Comparison of ENCODE assay signal across 21 mouse cellular contexts in the genomic region with DNA sequence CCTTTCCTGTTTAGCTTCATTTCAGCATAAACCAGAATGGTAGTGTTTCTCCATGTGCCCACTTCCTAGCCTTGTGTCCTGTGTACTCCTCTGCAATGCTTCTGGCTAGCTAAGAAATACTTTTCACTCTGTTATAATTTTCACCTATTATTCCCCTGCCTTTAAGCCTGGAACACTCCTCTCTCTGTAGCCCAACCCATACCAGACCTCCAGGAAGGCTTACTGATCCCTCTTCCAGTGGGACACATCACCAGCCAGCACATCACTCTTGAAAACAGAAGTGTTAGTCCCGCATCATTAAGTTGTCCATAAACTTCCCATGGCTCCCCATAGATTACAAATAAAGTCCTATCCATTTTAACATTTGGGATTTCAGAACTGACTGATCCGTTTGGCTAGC.
"Had no signal": no experiment of that assay in that cellular context is flagged by ENCODE, and none has a peak within 500 bp of the region (broad histone marks: within the 10 kb centered on the region; RNA-seq: fewer than 3 reads in every experiment).

No protein-coding gene starts in this region.

- DNase-seq: cerebellum, adult 8-10 months; cerebellum, adult 9-10 months; cerebellum, adult 9-11 months; cerebellum, postnatal 25 days; embryo, embryonic 11 days; forebrain, postnatal 0 days; gastrocnemius, adult 2 months; gastrocnemius, postnatal 10 days; gastrocnemius, postnatal 14 days; gastrocnemius, postnatal 25 days; gastrocnemius, postnatal 36 days; heart, adult 11 months; heart, adult 18-20 months; heart, adult 2 months had no signal

- H3K4me3 ChIP-seq: embryonic facial prominence, embryonic 13.5 days; embryonic facial prominence, embryonic 15.5 days; erythroblast, embryonic 14.5 days; forebrain, embryonic 10.5 days; forebrain, embryonic 12.5 days; forebrain, embryonic 13.5 days; forebrain, embryonic 15.5 days; gastrocnemius, adult 2 months; heart, adult 2 months had no signal

- H3K4me1 ChIP-seq: forebrain, embryonic 10.5 days; forebrain, embryonic 12.5 days had no signal

- H3K4me2 ChIP-seq: embryonic facial prominence, embryonic 13.5 days; embryonic facial prominence, embryonic 15.5 days; forebrain, embryonic 12.5 days; forebrain, embryonic 13.5 days; forebrain, embryonic 15.5 days had no signal

- H3K36me3 ChIP-seq: embryonic facial prominence, embryonic 15.5 days; forebrain, embryonic 10.5 days; forebrain, embryonic 12.5 days; forebrain, embryonic 15.5 days had no signal

- H3K9me3 ChIP-seq: embryonic facial prominence, embryonic 13.5 days; embryonic facial prominence, embryonic 15.5 days; forebrain, embryonic 10.5 days; forebrain, embryonic 12.5 days; forebrain, embryonic 13.5 days; forebrain, embryonic 15.5 days had no signal

- H3K27me3 ChIP-seq: embryonic facial prominence, embryonic 13.5 days; embryonic facial prominence, embryonic 15.5 days; forebrain, embryonic 12.5 days; forebrain, embryonic 13.5 days; forebrain, embryonic 15.5 days had no signal

- H3K9ac ChIP-seq: embryonic facial prominence, embryonic 13.5 days; embryonic facial prominence, embryonic 15.5 days; forebrain, embryonic 12.5 days; forebrain, embryonic 13.5 days; forebrain, embryonic 15.5 days; forebrain, postnatal 0 days had no signal

- H3K27ac ChIP-seq: embryonic facial prominence, embryonic 13.5 days; embryonic facial prominence, embryonic 15.5 days; forebrain, embryonic 10.5 days; forebrain, embryonic 12.5 days; forebrain, embryonic 15.5 days; gastrocnemius, adult 2 months; heart, adult 2 months had no signal
